In the genomic region with DNA sequence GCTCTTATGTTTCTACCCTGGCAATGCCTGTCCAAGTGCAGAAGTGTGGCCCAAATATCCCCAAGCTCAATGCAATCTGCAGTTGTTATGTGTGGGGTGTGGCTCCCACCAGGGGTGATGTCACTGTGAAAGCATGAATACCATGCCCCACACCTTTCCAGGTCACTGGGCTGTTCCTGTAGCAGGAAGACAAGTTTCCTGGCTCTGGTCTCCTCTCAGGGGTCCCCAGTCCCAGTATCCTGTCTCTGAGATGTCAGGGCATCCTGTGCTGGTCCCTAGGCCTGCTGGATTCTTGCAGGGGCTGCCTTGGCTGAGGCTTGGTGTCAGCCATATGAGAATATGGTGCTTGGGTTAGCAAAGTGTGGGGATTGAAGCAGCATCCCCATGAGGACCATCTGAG, we compare ENCODE assay signal across 27 mouse cellular contexts. TPM values are rescaled to one million over a fixed set of nuclear protein-coding genes. Genes with fewer than 3 reads are reported as not detected.
A peak's percentile ranks its signal among the peaks of the same experiment; 100 is the strongest.
DNase-seq lines count a peak whose midpoint lies in the region; ATAC-seq and TF ChIP-seq lines count a peak whose summit lies in the region.
"Had no signal": no experiment of that assay in that cellular context is flagged by ENCODE, and none has a peak within 500 bp of the region (broad histone marks: within the 10 kb centered on the region; RNA-seq: fewer than 3 reads in every experiment).

No protein-coding gene starts in this region.

- H3K9ac ChIP-seq in hindbrain, embryonic 16.5 days (ENCODE audit: low read depth, low read length): no peak overlapping the region
- H3K9ac ChIP-seq in intestine, embryonic 16.5 days (ENCODE audit: low read depth, low read length): no peak overlapping the region
- H3K9ac ChIP-seq: forebrain, embryonic 12.5 days; hindbrain, embryonic 12.5 days; limb, embryonic 13.5 days; neural tube, embryonic 15.5 days; stomach, embryonic 15.5 days had no signal

- TF ChIP-seq POLR2A in cerebellum, adult 2 months (IDR thresholded peaks at IDR 0.05; ENCODE audit: borderline replicate concordance, insufficient read depth, low read length): no peak

- H3K4me3 ChIP-seq in heart, embryonic 10.5 days: no peak overlapping the region
- H3K4me3 ChIP-seq in hindbrain, embryonic 10.5 days: no peak overlapping the region
- H3K4me3 ChIP-seq in hindbrain, embryonic 16.5 days (ENCODE audit: low read length): no peak overlapping the region
- H3K4me3 ChIP-seq in intestine, embryonic 16.5 days (ENCODE audit: low read length): no peak overlapping the region
- H3K4me3 ChIP-seq in cerebellum, adult 2 months (replicated peaks; ENCODE audit: insufficient read depth, low read depth, low read length): no peak overlapping the region
- H3K4me3 ChIP-seq: erythroblast, embryonic 14.5 days; forebrain, embryonic 12.5 days; hindbrain, embryonic 12.5 days; layer of hippocampus, adult 2 months; left cerebral cortex, adult 2 months; limb, embryonic 13.5 days; neural tube, embryonic 15.5 days; stomach, embryonic 15.5 days had no signal

- peaks cover 46% of the 10 kb centered on the region for H3K4me1 ChIP-seq in heart, embryonic 10.5 days
- H3K4me1 ChIP-seq in hindbrain, embryonic 10.5 days (replicated peaks): peaks cover 14% of the 10 kb centered on the region
- no peaks in the 10 kb centered on the region for H3K4me1 ChIP-seq in hindbrain, embryonic 16.5 days (ENCODE audit: control insufficient read depth, insufficient read depth, low read depth, low read length)
- peaks cover 3% of the 10 kb centered on the region; the same call in 1 of the 2 replicates for H3K4me1 ChIP-seq in intestine, embryonic 16.5 days (ENCODE audit: control insufficient read depth, insufficient read depth, low read length)
- no peaks in the 10 kb centered on the region for H3K4me1 ChIP-seq in cerebellum, adult 2 months (ENCODE audit: control insufficient read depth, insufficient read depth, low read length)
- H3K4me1 ChIP-seq: hindbrain, embryonic 12.5 days; neural tube, embryonic 15.5 days; stomach, embryonic 15.5 days had no signal

- ATAC-seq in hindbrain, embryonic 16.5 days: no peak
- 0 out of 2 replicates have a peak, but pooled peaks have one; percentile 36 for ATAC-seq in intestine, embryonic 16.5 days

- H3K4me2 ChIP-seq in hindbrain, embryonic 16.5 days (ENCODE audit: low read length): no peak overlapping the region
- H3K4me2 ChIP-seq in intestine, embryonic 16.5 days (ENCODE audit: low read depth, low read length): no peak overlapping the region
- H3K4me2 ChIP-seq: forebrain, embryonic 12.5 days; hindbrain, embryonic 12.5 days; limb, embryonic 13.5 days; liver, embryonic 11.5 days; neural tube, embryonic 15.5 days; stomach, embryonic 15.5 days had no signal

- DNase-seq in heart, embryonic 10.5 days (ENCODE audit: low spot score): peak; percentile 66
- DNase-seq in heart, postnatal 4 days: no peak
- DNase-seq in hindbrain, embryonic 10.5 days (ENCODE audit: low spot score): no peak
- peak; percentile 12 for DNase-seq in Muller cell, postnatal 12 days (ENCODE audit: inconsistent ontology term)
- no peak for DNase-seq in cerebellum, adult 2 months
- DNase-seq: adrenal gland, postnatal 14 days; cerebellum, adult 11-12 months; cerebellum, postnatal 10 days; gastrocnemius, postnatal 10 days; kidney, adult 2 months; kidney, postnatal 36 days; midbrain, embryonic 14.5 days; right cerebral cortex, postnatal 25 days; thymus, adult 18-20 months; thymus, postnatal 25 days had no signal

- no peaks in the 10 kb centered on the region for H3K9me3 ChIP-seq in heart, embryonic 10.5 days
- H3K9me3 ChIP-seq in hindbrain, embryonic 10.5 days: no peaks in the 10 kb centered on the region
- no peaks in the 10 kb centered on the region for H3K9me3 ChIP-seq in hindbrain, embryonic 16.5 days (ENCODE audit: control insufficient read depth, low read length)
- no peaks in the 10 kb centered on the region; the same call in 1 of the 2 replicates for H3K9me3 ChIP-seq in intestine, embryonic 16.5 days (ENCODE audit: control insufficient read depth, low read length)
- H3K9me3 ChIP-seq: forebrain, embryonic 12.5 days; hindbrain, embryonic 12.5 days; neural tube, embryonic 15.5 days; stomach, embryonic 15.5 days had no signal

- no peak for TF ChIP-seq CTCF in cerebellum, adult 2 months (IDR thresholded peaks at IDR 0.05; ENCODE audit: borderline replicate concordance, insufficient read depth, low read depth, low read length)

- no peaks in the 10 kb centered on the region for H3K27me3 ChIP-seq in heart, embryonic 10.5 days (ENCODE audit: insufficient read depth, poor library complexity, severe bottlenecking)
- H3K27me3 ChIP-seq in hindbrain, embryonic 10.5 days (ENCODE audit: insufficient read depth, poor library complexity, severe bottlenecking): no peaks in the 10 kb centered on the region
- no peaks in the 10 kb centered on the region for H3K27me3 ChIP-seq in hindbrain, embryonic 16.5 days (replicated peaks; ENCODE audit: control insufficient read depth, insufficient read depth, low read length)
- no peaks in the 10 kb centered on the region for H3K27me3 ChIP-seq in intestine, embryonic 16.5 days (replicated peaks; ENCODE audit: control insufficient read depth, insufficient read depth, low read length)
- H3K27me3 ChIP-seq in cerebellum, adult 2 months (ENCODE audit: control insufficient read depth, insufficient read depth, low read length): no peaks in the 10 kb centered on the region
- H3K27me3 ChIP-seq: hindbrain, embryonic 12.5 days; neural tube, embryonic 15.5 days; stomach, embryonic 15.5 days had no signal

- H3K27ac ChIP-seq in heart, embryonic 10.5 days: 0 out of 2 replicates have a peak overlapping the region, but pooled peaks have one; percentile 8
- peak overlapping the region; percentile 64; the same call in 1 of the 2 replicates for H3K27ac ChIP-seq in hindbrain, embryonic 10.5 days
- H3K27ac ChIP-seq in hindbrain, embryonic 16.5 days (ENCODE audit: low read depth, low read length): no peak overlapping the region
- H3K27ac ChIP-seq in intestine, embryonic 16.5 days (ENCODE audit: low read length): no peak overlapping the region
- H3K27ac ChIP-seq in cerebellum, adult 2 months (ENCODE audit: insufficient read depth, low read length): no peak overlapping the region
- H3K27ac ChIP-seq: forebrain, embryonic 12.5 days; hindbrain, embryonic 12.5 days; layer of hippocampus, adult 2 months; left cerebral cortex, adult 2 months; limb, embryonic 13.5 days; macrophage; neural tube, embryonic 15.5 days; stomach, embryonic 15.5 days had no signal

- no peaks in the 10 kb centered on the region for H3K36me3 ChIP-seq in heart, embryonic 10.5 days
- no peaks in the 10 kb centered on the region for H3K36me3 ChIP-seq in hindbrain, embryonic 10.5 days
- H3K36me3 ChIP-seq in hindbrain, embryonic 16.5 days (ENCODE audit: control insufficient read depth, insufficient read depth, low read length): no peaks in the 10 kb centered on the region
- no peaks in the 10 kb centered on the region for H3K36me3 ChIP-seq in intestine, embryonic 16.5 days (ENCODE audit: control insufficient read depth, insufficient read depth, low read length)
- H3K36me3 ChIP-seq: forebrain, embryonic 12.5 days; hindbrain, embryonic 12.5 days; limb, embryonic 13.5 days; neural tube, embryonic 15.5 days; stomach, embryonic 15.5 days had no signal

RNA-seq across cellular contexts. Expression of a gene that starts 46.7 kb away (rescaled TPM):
- 138 and 165 TPM in 2 replicates for polyA plus RNA-seq in heart, embryonic 10.5 days (2016; fragmentation: Nextera tagmentation; extraction: Ambion mirVana)
- 10 to 100 TPM; 92.6 to 95.4 TPM for total RNA-seq in heart, postnatal 4 days (2021)
- polyA plus RNA-seq in hindbrain, embryonic 10.5 days (2016; fragmentation: Nextera tagmentation; extraction: Ambion mirVana): 144 and 181 TPM in 2 replicates
- 136 and 148 TPM in 2 replicates for polyA plus RNA-seq in hindbrain, embryonic 16.5 days (2015; fragmentation: Nextera tagmentation; extraction: Ambion mirVana)
- 111 and 123 TPM in 2 replicates for polyA plus RNA-seq in intestine, embryonic 16.5 days (2015; fragmentation: Nextera tagmentation; extraction: Ambion mirVana)
- polyA plus RNA-seq in cerebellum, adult 2 months (2012; rRNA removed): 77.8 and 84.1 TPM in 2 replicates

Comparison
In these comparisons a context has a peak if more than half of its experiments do, and no peak if none do; other contexts are left out.
1. DNase-seq: peak in heart, embryonic 10.5 days (single experiment) and Muller cell, postnatal 12 days (single experiment); none in heart, postnatal 4 days (single experiment), hindbrain, embryonic 10.5 days (single experiment) and cerebellum, adult 2 months (0 of 2).
2. H3K27ac ChIP-seq: peak in heart, embryonic 10.5 days (single experiment) and hindbrain, embryonic 10.5 days (single experiment); none in hindbrain, embryonic 16.5 days (single experiment), intestine, embryonic 16.5 days (single experiment) and cerebellum, adult 2 months (single experiment).